In the genomic region with DNA sequence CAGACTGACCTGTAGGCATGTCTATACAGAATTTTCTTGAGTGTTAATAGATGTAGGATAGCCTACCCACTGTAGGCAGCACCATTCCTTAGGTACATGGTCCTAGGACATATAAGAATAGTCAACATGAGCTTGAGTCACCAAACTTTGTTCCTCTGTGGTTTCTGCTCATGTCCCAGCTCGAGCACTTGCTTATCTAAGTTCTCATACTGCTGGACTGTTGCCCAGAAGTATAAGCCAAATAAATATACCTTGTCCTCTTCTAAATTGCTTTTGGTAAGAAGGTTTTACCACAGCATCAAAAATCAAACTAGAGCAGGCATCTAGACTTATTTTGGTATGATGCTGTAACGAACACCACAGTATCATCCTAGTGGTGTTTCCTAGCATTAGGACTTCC, we compare ENCODE assay signal across 25 mouse cellular contexts. TPM values are rescaled to one million over a fixed set of nuclear protein-coding genes. Genes with fewer than 3 reads are reported as not detected.
A peak's percentile ranks its signal among the peaks of the same experiment; 100 is the strongest.
DNase-seq lines count a peak whose midpoint lies in the region; ATAC-seq and TF ChIP-seq lines count a peak whose summit lies in the region.
"Had no signal": no experiment of that assay in that cellular context is flagged by ENCODE, and none has a peak within 500 bp of the region (broad histone marks: within the 10 kb centered on the region; RNA-seq: fewer than 3 reads in every experiment).

No protein-coding gene starts in this region.

- H3K27ac ChIP-seq in MEL (ENCODE audit: control insufficient read depth, low read depth, low read length) = no peak overlapping the region
- H3K27ac ChIP-seq in midbrain, embryonic 10.5 days (replicated peaks) = no peak overlapping the region
- no peak overlapping the region for H3K27ac ChIP-seq in hindbrain, embryonic 11.5 days (ENCODE audit: low read depth, low read length)
- H3K27ac ChIP-seq: embryonic facial prominence, embryonic 13.5 days; embryonic facial prominence, embryonic 15.5 days; forebrain, embryonic 10.5 days; forebrain, embryonic 12.5 days had no signal

- WGBS in midbrain, embryonic 10.5 days = 87% methylated on average over 2 of the region's 2 CpGs
- 89% methylated on average over 2 of the region's 2 CpGs for WGBS in hindbrain, embryonic 11.5 days

- no peak for TF ChIP-seq CTCF in MEL (IDR thresholded peaks at IDR 0.05 in 2 of 3, conservative IDR thresholded peaks at IDR 0.05 in 1 of 3; ENCODE audit: control insufficient read depth in 1 of 3, insufficient read depth in 1 of 3, low read depth in 2 of 3, low read length in 3 of 3, poor library complexity in 1 of 3, severe bottlenecking in 1 of 3)

- H3K9ac ChIP-seq in MEL (ENCODE audit: control insufficient read depth, low read depth, low read length, poor library complexity, severe bottlenecking) = no peak overlapping the region
- no peak overlapping the region for H3K9ac ChIP-seq in hindbrain, embryonic 11.5 days (ENCODE audit: low read depth, low read length)
- H3K9ac ChIP-seq: embryonic facial prominence, embryonic 13.5 days; embryonic facial prominence, embryonic 15.5 days; forebrain, embryonic 12.5 days had no signal

- peaks cover 0 to 4% of the 10 kb centered on the region in 2 experiments; a peak in 2 of 4 replicates for H3K36me3 ChIP-seq in MEL (ENCODE audit: control insufficient read depth in 1 of 2, insufficient read depth in 2 of 2, low read length in 2 of 2)
- H3K36me3 ChIP-seq in midbrain, embryonic 10.5 days = no peaks in the 10 kb centered on the region
- H3K36me3 ChIP-seq in hindbrain, embryonic 11.5 days (ENCODE audit: control insufficient read depth, insufficient read depth, low read length) = no peaks in the 10 kb centered on the region
- H3K36me3 ChIP-seq: embryonic facial prominence, embryonic 13.5 days; embryonic facial prominence, embryonic 15.5 days; forebrain, embryonic 10.5 days; forebrain, embryonic 12.5 days; G1E had no signal

- H3K9me3 ChIP-seq in MEL (replicated peaks; ENCODE audit: insufficient read depth, low read length) = no peaks in the 10 kb centered on the region
- H3K9me3 ChIP-seq in midbrain, embryonic 10.5 days (replicated peaks) = no peaks in the 10 kb centered on the region
- H3K9me3 ChIP-seq in hindbrain, embryonic 11.5 days (ENCODE audit: control insufficient read depth, low read length) = no peaks in the 10 kb centered on the region
- H3K9me3 ChIP-seq: embryonic facial prominence, embryonic 13.5 days; embryonic facial prominence, embryonic 15.5 days; forebrain, embryonic 10.5 days; forebrain, embryonic 12.5 days; G1E had no signal

- H3K27me3 ChIP-seq in MEL (ENCODE audit: control insufficient read depth in 1 of 2, insufficient read depth in 2 of 2, low read length in 2 of 2) = no peaks in the 10 kb centered on the region
- no peaks in the 10 kb centered on the region for H3K27me3 ChIP-seq in midbrain, embryonic 10.5 days (ENCODE audit: low read depth, poor library complexity, severe bottlenecking)
- no peaks in the 10 kb centered on the region for H3K27me3 ChIP-seq in hindbrain, embryonic 11.5 days (ENCODE audit: control insufficient read depth, insufficient read depth, low read length)
- H3K27me3 ChIP-seq: embryonic facial prominence, embryonic 13.5 days; embryonic facial prominence, embryonic 15.5 days; forebrain, embryonic 12.5 days; Patski had no signal

- TF ChIP-seq EP300 in MEL (IDR thresholded peaks at IDR 0.05; ENCODE audit: low read depth in 1 of 2, low read length in 2 of 2) = peak; percentile 57 to 70

- TF ChIP-seq RAD21 in MEL (IDR thresholded peaks at IDR 0.05; ENCODE audit: low read depth, low read length) = no peak

- H3K4me3 ChIP-seq in MEL (ENCODE audit: control insufficient read depth in 1 of 2, insufficient read depth in 1 of 2, low read depth in 2 of 2, low read length in 2 of 2) = no peak overlapping the region
- H3K4me3 ChIP-seq in midbrain, embryonic 10.5 days = no peak overlapping the region
- H3K4me3 ChIP-seq in hindbrain, embryonic 11.5 days (ENCODE audit: low read depth, low read length) = no peak overlapping the region
- H3K4me3 ChIP-seq: embryonic facial prominence, embryonic 13.5 days; embryonic facial prominence, embryonic 15.5 days; erythroblast, embryonic 14.5 days; forebrain, embryonic 10.5 days; forebrain, embryonic 12.5 days had no signal

- H3K4me2 ChIP-seq in hindbrain, embryonic 11.5 days (replicated peaks; ENCODE audit: low read depth, low read length) = no peak overlapping the region
- H3K4me2 ChIP-seq: embryonic facial prominence, embryonic 13.5 days; embryonic facial prominence, embryonic 15.5 days; forebrain, embryonic 12.5 days had no signal

- ATAC-seq in megakaryocyte progenitor cell, adult 5-6 weeks (replicated peaks; ENCODE audit: poor library complexity) = peak; percentile 60
- ATAC-seq in hindbrain, embryonic 11.5 days (ENCODE audit: low FRiP score) = no peak
- ATAC-seq: activated CD4-positive, CD25-positive, alpha-beta regulatory T cell, adult 4 months; forebrain, embryonic 14.5 days; forebrain, embryonic 16.5 days; Patski had no signal

- peak; percentile 11 for DNase-seq in 416B (ENCODE audit: low read depth)
- DNase-seq in MEL (ENCODE audit: low read depth, low spot score) = peak; percentile 84
- DNase-seq in heart, adult 11 months = no peak
- DNase-seq in midbrain, embryonic 10.5 days (ENCODE audit: low spot score) = no peak
- no peak for DNase-seq in hindbrain, embryonic 11.5 days (ENCODE audit: low spot score)
- DNase-seq: adrenal gland, adult 8-10 months; adrenal gland, postnatal 14 days; adrenal gland, postnatal 36 days; cerebellum, adult 11-12 months; cerebellum, adult 2 months; cerebellum, adult 9-10 months; cerebellum, postnatal 10 days; cerebellum, postnatal 36 days; embryo, embryonic 11 days had no signal

- H3K4me1 ChIP-seq in MEL (ENCODE audit: control insufficient read depth in 1 of 2, insufficient read depth in 2 of 2, low read length in 2 of 2) = peaks cover 3 to 4% of the 10 kb centered on the region in 2 experiments; a peak in 3 of 4 replicates
- H3K4me1 ChIP-seq in midbrain, embryonic 10.5 days = peaks cover 4% of the 10 kb centered on the region; the same call in 1 of the 2 replicates
- no peaks in the 10 kb centered on the region for H3K4me1 ChIP-seq in hindbrain, embryonic 11.5 days (replicated peaks; ENCODE audit: control insufficient read depth, insufficient read depth, low read length)
- H3K4me1 ChIP-seq: embryonic facial prominence, embryonic 13.5 days; embryonic facial prominence, embryonic 15.5 days; forebrain, embryonic 10.5 days; forebrain, embryonic 12.5 days had no signal

- no peak for TF ChIP-seq POLR2A in MEL (IDR thresholded peaks at IDR 0.05; ENCODE audit: control insufficient read depth in 1 of 2, insufficient read depth in 1 of 2, low read depth in 1 of 2, low read length in 2 of 2, poor library complexity in 1 of 2)

- H3K79me2 ChIP-seq in MEL (ENCODE audit: control insufficient read depth, insufficient read depth, low read length, poor library complexity) = no peaks in the 10 kb centered on the region

TF ChIP-seq in MEL, 35 proteins besides CTCF, POLR2A, EP300 and RAD21:
- TF ChIP-seq ETS1 (IDR thresholded peaks at IDR 0.05; ENCODE audit: low read depth, low read length) (peak; percentile 46; the same call in 1 of the 2 replicates), MYC (IDR thresholded peaks at IDR 0.05; ENCODE audit: low read depth, low read length) (no peak), POLR2AphosphoS5 (IDR thresholded peaks at IDR 0.05; ENCODE audit: borderline replicate concordance, low read depth, low read length) (no peak), GATA1 (IDR thresholded peaks at IDR 0.05; ENCODE audit: low read depth, low read length) (peak; percentile 74)

RNA-seq across cellular contexts. Expression of a gene that starts 27.5 kb away (rescaled TPM):
- total RNA-seq in MEL (2012; rRNA removed) = 56.9 and 59.8 TPM in 2 replicates
- 100 to 1,000 TPM in 1 of 2 experiments, 10 to 100 TPM in 1; 40.7 to 215 TPM for polyA plus RNA-seq in MEL (2012; ENCODE audit: insufficient read depth in 1 of 2, insufficient read length in 2 of 2, low read depth in 1 of 2, low replicate concordance in 2 of 2, missing spikeins in 1 of 2)
- total RNA-seq in megakaryocyte progenitor cell, adult 5-6 weeks (2015) = 96.6 and 97.3 TPM in 2 replicates
- 150 and 162 TPM in 2 replicates for total RNA-seq in megakaryocyte progenitor cell, adult 5-6 weeks (2017)
- 204 and 209 TPM in 2 replicates for polyA plus RNA-seq in midbrain, embryonic 10.5 days (2016; fragmentation: Nextera tagmentation; extraction: Ambion mirVana)
- polyA plus RNA-seq in hindbrain, embryonic 11.5 days (2014; fragmentation: Nextera tagmentation; extraction: Ambion mirVana) = 204 and 218 TPM in 2 replicates

Comparison
In these comparisons a context has a peak if more than half of its experiments do, and no peak if none do; other contexts are left out.
1. DNase-seq: peak in 416B (single experiment) and MEL (single experiment); none in heart, adult 11 months (single experiment), midbrain, embryonic 10.5 days (single experiment) and hindbrain, embryonic 11.5 days (single experiment).